Mouse (Mus musculus): ENCODE measurements around the gene Iqck.

The Iqck gene

GRCm38 (mm10) chr7:118855171-118855876, at the start of gene Iqck:
Gene Iqck, plus strand, starts transcription at chr7:118855752.
- peak; percentile 80 to 83 for DNase-seq (ENCODE audit: low spot score in 2 of 2)

- no peak for DNase-seq (ENCODE audit: low spot score in 2 of 2)
These were observed 48.7 kb upstream of the Iqck start for GRCm38 (mm10) chr7:118806631-118807411.

DNA sequence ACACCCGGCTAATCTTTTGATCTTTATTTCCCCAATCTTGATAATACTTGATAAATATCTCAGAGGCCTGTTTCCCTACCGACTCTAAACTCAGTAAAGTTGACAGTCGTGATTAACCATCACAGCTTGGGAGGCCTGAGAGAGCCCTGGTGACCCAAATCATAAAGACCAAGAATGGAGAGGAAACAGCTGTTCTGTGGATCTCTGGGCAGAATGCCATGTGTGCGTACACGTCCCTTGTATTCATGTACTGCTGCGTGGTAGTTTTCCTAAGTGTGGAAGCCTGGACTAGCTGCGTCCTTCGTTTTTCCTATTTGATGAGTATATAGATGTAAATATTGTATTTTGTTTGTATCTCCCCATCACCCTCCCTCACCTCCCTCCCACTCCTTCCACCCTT, 47.7 kb upstream of the Iqck start:
- no peak for DNase-seq (ENCODE audit: low spot score in 2 of 2)

GRCm38 (mm10) chr7:118811407-118812106, 44.0 kb upstream of the Iqck start:
- DNase-seq (ENCODE audit: low spot score in 2 of 2), result no peak

- no peak for DNase-seq (ENCODE audit: low spot score in 2 of 2)
These were observed 42.0 kb upstream of the Iqck start for GRCm38 (mm10) chr7:118813592-118813991.

DNA sequence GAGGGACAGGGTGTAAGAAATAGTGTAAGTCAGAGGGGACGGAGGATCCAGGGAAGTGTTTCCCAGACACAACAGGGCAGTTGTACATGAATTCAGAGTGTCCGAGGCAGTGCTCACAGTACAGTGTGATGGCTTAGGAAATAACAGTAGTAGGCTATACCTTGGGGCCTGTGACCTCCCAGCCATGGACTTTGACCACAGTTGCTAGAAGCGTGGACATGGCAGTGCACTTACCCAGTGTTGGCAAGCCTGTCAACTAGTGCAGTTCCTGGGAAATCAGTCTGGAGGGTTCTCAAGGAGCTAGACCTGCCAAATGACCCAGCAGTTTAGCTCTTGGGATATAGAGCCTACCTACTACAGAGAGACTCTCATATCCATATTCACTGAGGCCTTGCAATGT, 39.3 kb upstream of the Iqck start:
- no peak for DNase-seq (ENCODE audit: low spot score in 2 of 2)

DNA sequence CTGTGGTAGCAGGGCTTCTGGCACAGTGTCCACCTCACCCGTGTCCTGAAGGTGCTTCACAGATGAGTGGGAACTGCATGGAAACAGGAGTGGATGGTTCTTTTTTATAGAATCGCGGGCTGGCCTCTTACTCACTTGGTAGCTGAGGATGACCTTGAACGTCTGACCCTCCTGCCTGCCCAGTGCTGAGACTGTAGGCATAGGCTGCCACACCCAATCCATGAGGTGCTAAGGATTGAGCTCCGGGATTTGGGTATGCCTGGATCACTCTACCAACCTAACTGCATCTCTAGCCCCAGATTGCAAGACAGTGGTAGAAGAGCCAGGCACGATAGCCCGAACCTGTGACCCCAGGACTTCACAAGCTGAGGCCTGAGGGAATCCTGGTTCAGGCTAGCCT, 37.8 kb upstream of the Iqck start:
- DNase-seq (ENCODE audit: low spot score in 2 of 2), result no peak

GRCm38 (mm10) chr7:118819666-118820065, 35.9 kb upstream of the Iqck start:
- DNase-seq (ENCODE audit: low spot score in 2 of 2), result no peak

DNA sequence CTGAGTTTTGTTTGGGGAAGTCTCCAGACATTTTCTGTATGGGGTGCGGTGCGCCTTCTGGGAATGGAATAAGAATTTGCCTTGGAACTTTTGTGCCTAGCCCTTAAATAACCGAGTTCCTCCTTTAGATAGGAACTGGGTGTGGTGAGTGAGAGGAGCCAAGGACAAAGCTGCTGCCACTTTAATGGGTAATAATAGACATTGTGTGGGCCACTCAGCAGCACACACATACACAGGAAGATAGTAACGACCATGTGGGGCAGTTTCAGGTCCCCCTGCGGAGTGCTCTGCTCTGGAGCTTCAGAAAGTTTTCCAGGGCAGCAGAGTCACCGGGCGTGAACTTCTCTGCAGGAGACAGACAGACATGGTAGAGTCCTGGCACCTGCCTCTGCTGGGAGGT, 34.2 kb upstream of the Iqck start:
- no peak for DNase-seq (ENCODE audit: low spot score in 2 of 2)

DNA sequence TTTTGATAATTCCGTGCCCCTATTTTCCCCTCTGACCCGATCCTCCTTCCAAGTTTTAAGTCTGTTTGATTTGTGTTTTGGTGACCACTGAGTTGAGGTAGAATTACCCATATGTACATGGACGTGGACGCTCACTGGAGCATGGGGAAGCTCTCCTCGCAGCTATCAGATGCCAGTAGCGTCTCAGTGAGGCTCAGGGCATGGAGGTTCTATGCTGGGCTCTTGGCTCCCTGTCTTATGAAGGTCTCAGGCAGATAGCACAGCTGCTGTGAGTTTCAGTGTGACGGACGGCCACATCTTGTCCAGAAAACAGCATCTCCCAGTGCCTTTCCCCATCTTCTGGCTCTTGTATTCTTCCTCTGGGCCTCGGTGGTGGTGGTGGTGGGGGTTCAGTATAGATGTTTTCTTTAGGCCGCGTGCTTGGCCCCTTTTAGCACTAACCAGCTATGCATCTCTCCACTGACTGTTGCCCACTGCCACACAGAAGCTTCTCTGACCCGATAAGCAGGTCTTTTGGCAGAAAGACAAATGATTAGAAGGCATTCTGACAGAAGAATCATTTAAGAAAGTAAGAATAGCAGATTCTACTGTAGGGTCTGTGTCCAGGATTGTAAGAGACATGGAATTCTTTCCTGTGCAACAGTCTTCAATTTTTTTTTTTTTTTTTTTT, 33.5 kb upstream of the Iqck start:
- no peak for DNase-seq (ENCODE audit: low spot score in 2 of 2)

DNA sequence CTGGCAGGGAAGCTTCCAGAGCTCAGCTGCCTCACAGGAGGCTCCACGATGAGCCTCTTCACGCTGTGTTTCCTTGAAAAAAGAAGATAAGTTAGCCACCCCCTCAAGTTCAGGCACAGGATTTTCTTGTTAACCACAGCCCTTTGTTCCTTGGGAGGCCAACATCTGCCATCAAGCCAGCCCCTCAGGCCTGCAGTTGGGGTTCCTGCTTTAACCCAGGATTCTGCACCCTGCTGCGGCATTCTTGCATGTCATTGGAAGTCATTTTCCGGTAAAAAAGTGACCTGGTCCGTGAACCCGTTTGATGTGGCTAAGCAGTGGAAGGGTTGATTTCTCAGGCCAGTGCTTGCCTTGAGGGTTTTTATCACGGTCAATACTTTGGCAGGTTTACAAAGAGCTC, 31.1 kb upstream of the Iqck start:
- no peak for DNase-seq (ENCODE audit: low spot score in 2 of 2)

DNA sequence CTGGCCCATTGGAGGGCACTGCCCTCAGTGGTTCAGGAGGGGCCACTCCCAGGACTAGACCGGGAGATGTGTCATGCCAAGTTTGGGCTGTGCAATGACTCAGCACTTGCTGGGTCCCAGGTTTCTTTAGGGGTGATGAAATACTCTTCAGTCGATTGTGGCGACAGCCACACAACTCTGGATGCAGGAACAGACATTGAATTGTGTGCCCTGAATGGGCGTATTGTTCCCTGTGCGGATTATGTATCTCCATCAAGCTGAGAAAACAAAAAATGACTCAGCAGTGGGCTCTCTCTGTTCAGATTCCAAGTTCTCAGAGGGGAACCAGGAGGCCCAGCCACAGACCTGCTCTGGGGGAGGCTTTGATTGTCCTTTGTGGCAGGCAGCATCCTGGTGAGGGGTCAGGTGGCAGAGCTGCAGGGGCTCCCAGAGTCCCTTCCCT, 27.6 kb upstream of the Iqck start:
- no peak for DNase-seq (ENCODE audit: low spot score in 2 of 2)

GRCm38 (mm10) chr7:118837901-118838300, 17.7 kb upstream of the Iqck start:
- DNase-seq (ENCODE audit: low spot score in 2 of 2), result no peak

GRCm38 (mm10) chr7:118841030-118841745, 14.4 kb upstream of the Iqck start:
- no peak for DNase-seq (ENCODE audit: low spot score in 2 of 2)

- DNase-seq (ENCODE audit: low spot score in 2 of 2), result no peak
These were observed 13.8 kb upstream of the Iqck start for GRCm38 (mm10) chr7:118841796-118842195.

DNA sequence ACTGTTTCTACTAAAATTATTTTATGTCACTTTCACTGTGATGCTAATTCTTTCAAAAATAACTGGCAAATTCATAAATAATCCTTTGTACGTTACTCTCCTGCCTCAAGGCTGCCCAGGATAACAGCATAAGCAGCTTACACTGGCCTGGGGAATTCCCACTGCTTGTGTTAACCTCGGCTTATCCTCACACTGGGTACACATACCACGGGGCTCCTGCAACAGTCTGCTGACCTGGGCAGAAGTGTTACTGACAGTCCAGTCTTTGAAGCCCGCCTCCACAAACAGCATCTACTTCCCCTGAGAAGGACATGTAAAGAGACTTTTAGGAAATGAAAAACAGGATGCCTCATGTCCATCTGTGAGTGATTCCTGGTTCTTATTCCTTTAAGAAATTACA, 12.6 kb upstream of the Iqck start:
- DNase-seq (ENCODE audit: low spot score in 2 of 2), result no peak

GRCm38 (mm10) chr7:118845141-118845540, 10.4 kb upstream of the Iqck start:
- DNase-seq (ENCODE audit: low spot score in 2 of 2), result no peak

DNA sequence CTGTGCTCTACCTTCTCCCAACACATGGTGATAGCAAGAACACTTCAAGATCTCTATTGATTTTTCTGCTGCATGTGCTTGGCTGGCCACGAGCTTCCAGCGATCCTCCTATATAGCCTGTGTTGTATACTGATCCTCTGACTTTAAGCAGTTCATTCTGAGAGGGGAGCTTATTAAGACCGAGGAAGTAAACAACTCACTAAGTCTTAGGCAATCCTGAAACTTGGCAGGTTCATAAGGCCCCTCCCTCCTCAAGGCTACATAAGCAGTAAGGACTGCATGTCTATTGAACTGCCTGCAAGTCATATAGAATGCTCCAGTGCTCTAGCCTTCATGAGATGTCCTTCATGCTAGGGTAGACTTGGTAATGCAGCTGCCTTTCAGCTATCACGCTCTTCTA, 9.2 kb upstream of the Iqck start:
- no peak for DNase-seq (ENCODE audit: low spot score in 2 of 2)

DNA sequence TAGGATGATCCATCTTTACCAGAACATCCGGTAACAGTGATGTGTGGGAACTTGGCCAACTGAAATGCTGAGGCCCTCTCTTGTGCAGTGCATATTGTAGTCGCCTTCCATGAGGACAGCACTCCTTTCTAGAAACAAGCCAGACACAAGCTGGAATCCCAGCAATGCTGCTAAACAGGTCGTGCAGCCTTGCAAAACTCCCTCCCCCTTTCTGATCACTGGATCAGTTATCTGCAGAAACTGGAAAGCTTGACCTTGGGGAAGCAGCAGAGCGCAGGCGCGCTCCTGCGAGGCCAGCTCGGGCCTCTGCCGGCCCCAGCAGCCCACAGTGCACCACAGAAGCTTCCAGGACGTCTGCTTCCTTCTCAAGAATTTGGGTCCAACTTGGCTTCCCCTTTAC, 6.8 kb upstream of the Iqck start:
- DNase-seq (ENCODE audit: low spot score in 2 of 2), result no peak

- DNase-seq (ENCODE audit: low spot score in 2 of 2), result no peak
These were observed 5.9 kb upstream of the Iqck start for GRCm38 (mm10) chr7:118849543-118850250.
